8 mouse cellular contexts compared by ENCODE assay signal in the genomic region with DNA sequence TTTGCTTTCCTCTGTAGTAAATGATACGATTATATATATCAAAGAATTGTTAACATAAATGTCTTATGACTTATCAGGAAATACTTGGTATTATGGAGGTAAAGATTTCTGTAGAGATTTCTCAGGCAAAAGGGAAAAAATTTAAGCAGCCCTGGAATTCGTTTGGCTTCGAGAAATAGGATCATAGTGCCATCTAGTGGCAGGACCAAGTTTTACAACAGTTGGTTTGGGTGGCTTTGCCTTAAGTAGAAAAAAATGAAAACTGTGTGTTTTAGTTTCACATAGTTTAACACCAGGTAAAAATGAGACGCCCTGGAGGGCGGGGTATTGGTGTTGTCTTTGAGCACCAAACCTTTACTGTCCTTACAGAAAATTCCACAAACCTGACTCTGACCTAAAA. TPM values are rescaled to one million over a fixed set of nuclear protein-coding genes. Genes with fewer than 3 reads are reported as not detected.
DNase-seq lines count a peak whose midpoint lies in the region; ATAC-seq and TF ChIP-seq lines count a peak whose summit lies in the region.
"Had no signal": no experiment of that assay in that cellular context is flagged by ENCODE, and none has a peak within 500 bp of the region (broad histone marks: within the 10 kb centered on the region; RNA-seq: fewer than 3 reads in every experiment).

No protein-coding gene starts in this region.

- peak; percentile 69 for TF ChIP-seq CTCF in Patski (IDR thresholded peaks at IDR 0.05)

- DNase-seq in midbrain, embryonic 10.5 days (ENCODE audit: low spot score): peak; percentile 53
- DNase-seq in Patski (ENCODE audit: low read depth, low spot score): peak; percentile 17
- peak; percentile 61 to 84 for DNase-seq in cerebellum, postnatal 25 days
- DNase-seq in left cerebral cortex, postnatal 36 days (ENCODE audit: low spot score in 2 of 2): peak; percentile 49 to 59
- peak; percentile 58 for DNase-seq in retina, postnatal 7 days (ENCODE audit: low read depth, low spot score)

- 8% methylated on average over 5 of the region's 5 CpGs for whole genome bisulfite sequencing in midbrain, embryonic 10.5 days
- 4% methylated on average over 5 of the region's 5 CpGs for WGBS in midbrain, embryonic 16.5 days
- 2% methylated on average over 5 of the region's 5 CpGs for WGBS in heart, embryonic 15.5 days

- POLR2A ChIA-PET in Patski (lab: Charles Lee): no interaction called here

- H3K4me3 ChIP-seq in midbrain, embryonic 10.5 days: no peak overlapping the region
- H3K4me3 ChIP-seq in midbrain, embryonic 16.5 days (ENCODE audit: low read depth, low read length): no peak overlapping the region
- H3K4me3 ChIP-seq in heart, embryonic 15.5 days: no peak overlapping the region
- H3K4me3 ChIP-seq: neural tube, embryonic 13.5 days had no signal

- H3K27ac ChIP-seq in midbrain, embryonic 10.5 days (replicated peaks): no peak overlapping the region
- no peak overlapping the region for H3K27ac ChIP-seq in midbrain, embryonic 16.5 days (ENCODE audit: low read length)
- no peak overlapping the region for H3K27ac ChIP-seq in heart, embryonic 15.5 days
- H3K27ac ChIP-seq: neural tube, embryonic 13.5 days had no signal

- H3K27me3 ChIP-seq in midbrain, embryonic 10.5 days (ENCODE audit: low read depth, poor library complexity, severe bottlenecking): no peaks in the 10 kb centered on the region
- no peaks in the 10 kb centered on the region for H3K27me3 ChIP-seq in midbrain, embryonic 16.5 days (ENCODE audit: control insufficient read depth, insufficient read depth, low read depth, low read length)
- H3K27me3 ChIP-seq in Patski: no peaks in the 10 kb centered on the region
- H3K27me3 ChIP-seq in heart, embryonic 15.5 days: no peaks in the 10 kb centered on the region
- H3K27me3 ChIP-seq: neural tube, embryonic 13.5 days had no signal

- peaks cover 8% of the 10 kb centered on the region; the same call in 1 of the 2 replicates for H3K4me1 ChIP-seq in midbrain, embryonic 10.5 days
- no peaks in the 10 kb centered on the region for H3K4me1 ChIP-seq in midbrain, embryonic 16.5 days (ENCODE audit: control insufficient read depth, insufficient read depth, low read length)
- H3K4me1 ChIP-seq in heart, embryonic 15.5 days (replicated peaks): peaks cover 16% of the 10 kb centered on the region

- H3K9me3 ChIP-seq in midbrain, embryonic 10.5 days (replicated peaks): no peaks in the 10 kb centered on the region
- H3K9me3 ChIP-seq in midbrain, embryonic 16.5 days (replicated peaks; ENCODE audit: control insufficient read depth, low read length, poor library complexity, severe bottlenecking): no peaks in the 10 kb centered on the region
- H3K9me3 ChIP-seq in heart, embryonic 15.5 days (replicated peaks): no peaks in the 10 kb centered on the region
- H3K9me3 ChIP-seq: neural tube, embryonic 13.5 days had no signal

- CTCF ChIA-PET in Patski (lab: Charles Lee): no interaction called here

- H3K4me2 ChIP-seq in midbrain, embryonic 16.5 days (ENCODE audit: low read length): no peak overlapping the region
- H3K4me2 ChIP-seq in heart, embryonic 15.5 days: 0 out of 2 replicates have a peak overlapping the region, but pooled peaks have one; percentile 32
- H3K4me2 ChIP-seq: neural tube, embryonic 13.5 days had no signal

- ATAC-seq in midbrain, embryonic 16.5 days: no peak
- peak; percentile 27 for ATAC-seq in Patski
- no peak for ATAC-seq in heart, embryonic 15.5 days (replicated peaks; ENCODE audit: insufficient number of reproducible peaks, insufficient read depth, low FRiP score, low read depth)

- no peaks in the 10 kb centered on the region for H3K36me3 ChIP-seq in midbrain, embryonic 10.5 days
- H3K36me3 ChIP-seq in midbrain, embryonic 16.5 days (ENCODE audit: control insufficient read depth, insufficient read depth, low read length): no peaks in the 10 kb centered on the region
- no peaks in the 10 kb centered on the region for H3K36me3 ChIP-seq in heart, embryonic 15.5 days
- H3K36me3 ChIP-seq: neural tube, embryonic 13.5 days had no signal

- in situ Hi-C loops in Patski (cut with MboI; ENCODE audit: low pct_unique_long_range_greater_than_20kb): loop anchor here (25.0 kb wide), 1 partner anchor 950 kb away; the partner anchor contains the start of gene Man2a1

- H3K9ac ChIP-seq in midbrain, embryonic 16.5 days (ENCODE audit: low read depth, low read length): no peak overlapping the region
- H3K9ac ChIP-seq in heart, embryonic 15.5 days: no peak overlapping the region
- H3K9ac ChIP-seq: neural tube, embryonic 13.5 days had no signal

- intact Hi-C loops in left cerebral cortex, postnatal 36 days (cut with DNase I): loop anchor here (5.0 kb wide), 1 partner anchor 960 kb away; the partner anchor contains the start of gene Man2a1

RNA-seq across cellular contexts. Expression of gene Tmem232, which starts 22.2 kb away (rescaled TPM):
- polyA plus RNA-seq in midbrain, embryonic 10.5 days (2016; fragmentation: Nextera tagmentation; extraction: Ambion mirVana): 0.11 TPM in 1 of 2 replicates, not detected in the other
- polyA plus RNA-seq in midbrain, embryonic 16.5 days (2015; fragmentation: Nextera tagmentation; extraction: Ambion mirVana): 0.46 and 0.92 TPM in 2 replicates
- not detected for polyA plus RNA-seq in Patski (2021)
- polyA plus RNA-seq in heart, embryonic 15.5 days (2015; fragmentation: Nextera tagmentation; extraction: Ambion mirVana): not detected in 2 replicates
- total RNA-seq in left cerebral cortex, postnatal 36 days (2021): 1 to 10 TPM; 1.4 to 2.6 TPM

RNA-seq across cellular contexts. Expression of gene Vapa, which starts 50.6 kb away (rescaled TPM):
- 174 and 184 TPM in 2 replicates for polyA plus RNA-seq in midbrain, embryonic 10.5 days (2016; fragmentation: Nextera tagmentation; extraction: Ambion mirVana)
- 275 and 287 TPM in 2 replicates for polyA plus RNA-seq in midbrain, embryonic 16.5 days (2015; fragmentation: Nextera tagmentation; extraction: Ambion mirVana)
- 141 TPM for polyA plus RNA-seq in Patski (2021)
- 154 and 159 TPM in 2 replicates for polyA plus RNA-seq in heart, embryonic 15.5 days (2015; fragmentation: Nextera tagmentation; extraction: Ambion mirVana)
- 100 to 1,000 TPM; 157 to 164 TPM for total RNA-seq in left cerebral cortex, postnatal 36 days (2021)

Comparison
In these comparisons a context has a peak if more than half of its experiments do, and no peak if none do; other contexts are left out.
1. DNase-seq: peak in every context shown above with its lines; median percentile 72 in cerebellum, postnatal 25 days; 58 in retina, postnatal 7 days; 54 in left cerebral cortex, postnatal 36 days; 53 in midbrain, embryonic 10.5 days; 17 in Patski.